Mouse (Mus musculus): ENCODE results near the gene Iqgap1.

Gene Iqgap1

DNA sequence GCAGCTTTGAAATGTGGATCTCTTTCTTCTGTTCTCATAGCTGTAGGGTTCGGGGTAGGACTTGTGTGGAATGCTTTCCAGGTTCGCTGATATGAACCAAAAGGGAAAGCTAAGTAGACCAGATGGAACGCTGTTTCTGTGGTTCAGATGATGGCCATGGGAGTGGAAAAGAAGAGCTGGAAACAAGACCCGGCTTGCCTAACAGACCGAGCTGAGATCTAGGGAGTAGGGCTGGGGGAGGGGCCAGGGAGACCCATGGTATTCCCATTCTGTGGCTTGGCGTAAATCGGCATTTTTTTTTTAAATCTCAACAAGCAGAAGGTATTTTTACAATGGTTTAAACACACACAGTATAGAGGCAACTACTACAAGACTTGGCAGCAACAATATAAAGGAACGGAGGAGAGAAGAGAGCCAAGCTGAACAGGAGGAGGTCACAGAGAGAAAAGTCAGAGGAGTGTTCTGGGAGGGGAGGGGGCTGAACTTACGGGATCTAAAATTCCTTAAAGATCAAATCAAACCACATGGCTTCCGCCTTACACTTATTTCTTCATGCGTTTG is at the start of gene Iqgap1:
TSS of gene Iqgap1 (minus strand) at position 132 of the 561 bp plus-strand sequence.
- no peak for DNase-seq (ENCODE audit: low read depth)

DNA sequence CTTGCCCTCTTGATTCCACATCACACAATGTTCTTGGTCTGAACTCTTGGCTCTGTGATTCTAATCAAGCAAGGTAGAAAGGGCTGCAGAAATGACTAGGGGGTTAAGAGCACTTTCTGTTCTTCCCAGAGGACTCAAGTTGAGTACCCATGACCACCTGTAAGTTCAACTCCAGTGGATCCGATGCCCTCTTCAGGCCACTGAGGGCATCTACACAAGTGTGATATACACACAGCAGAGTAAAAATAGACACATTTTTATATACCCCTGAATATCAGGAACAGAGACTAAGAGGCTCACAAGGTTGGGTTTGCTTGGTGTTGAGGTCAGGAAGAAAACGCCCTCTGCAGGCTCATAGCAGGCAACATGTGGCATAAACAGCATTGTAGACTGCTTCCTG is 47.9 kb upstream of the Iqgap1 start:
- DNase-seq (ENCODE audit: low read depth) = no peak

GRCm38 (mm10) chr7:80873038-80873437 is 47.3 kb upstream of the Iqgap1 start:
- no peak for DNase-seq (ENCODE audit: low read depth)

- no peak for DNase-seq (ENCODE audit: low read depth)
These were observed 42.9 kb upstream of the Iqgap1 start for GRCm38 (mm10) chr7:80868686-80869085.

- DNase-seq (ENCODE audit: low read depth) = no peak
These were observed 40.9 kb upstream of the Iqgap1 start for GRCm38 (mm10) chr7:80866514-80867147.

DNA sequence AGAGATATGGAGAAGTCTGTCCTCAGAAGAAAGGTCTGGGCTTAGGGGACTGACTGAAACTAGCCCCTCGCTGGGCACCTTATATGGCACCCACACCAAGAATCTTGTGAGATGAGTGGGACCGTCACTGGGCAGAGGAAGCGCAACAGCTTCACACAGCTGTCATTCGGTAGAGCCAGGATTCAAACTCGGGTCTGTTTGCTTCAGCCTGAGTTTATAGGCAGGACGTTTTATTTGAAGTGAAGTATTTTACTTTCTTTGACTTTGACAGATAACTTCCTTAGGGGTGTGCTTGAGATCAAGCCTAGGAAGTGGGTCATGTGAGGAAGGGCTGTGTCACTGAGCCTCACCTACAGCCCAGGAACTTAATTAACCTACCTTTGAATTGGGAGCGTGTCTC is 39.7 kb upstream of the Iqgap1 start:
- peak; percentile 70 for DNase-seq (ENCODE audit: low read depth)

DNA sequence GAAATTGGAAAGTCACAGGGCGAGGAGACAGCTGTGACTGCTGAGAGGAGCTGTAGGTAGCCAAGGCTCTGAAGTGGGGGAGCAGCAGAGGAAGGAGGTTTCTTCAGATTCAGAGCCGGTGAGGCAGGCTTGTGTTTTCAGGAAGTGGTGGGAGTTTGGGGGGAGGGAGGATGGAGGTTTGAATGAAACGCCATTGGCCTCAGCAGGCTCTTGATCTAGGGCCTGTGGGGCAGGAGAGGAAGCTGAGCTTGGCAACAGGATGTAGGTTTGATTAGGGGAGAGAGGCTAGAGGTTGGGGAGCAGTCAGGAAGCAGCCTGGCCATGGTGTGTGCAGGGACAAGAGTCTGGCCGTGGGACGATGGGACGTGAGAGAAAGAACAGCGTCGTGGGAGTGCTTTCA is 39.1 kb upstream of the Iqgap1 start:
- DNase-seq (ENCODE audit: low read depth) = peak; percentile 91

- DNase-seq (ENCODE audit: low read depth) = peak; percentile 59
These were observed 38.4 kb upstream of the Iqgap1 start for GRCm38 (mm10) chr7:80864151-80864550.

DNA sequence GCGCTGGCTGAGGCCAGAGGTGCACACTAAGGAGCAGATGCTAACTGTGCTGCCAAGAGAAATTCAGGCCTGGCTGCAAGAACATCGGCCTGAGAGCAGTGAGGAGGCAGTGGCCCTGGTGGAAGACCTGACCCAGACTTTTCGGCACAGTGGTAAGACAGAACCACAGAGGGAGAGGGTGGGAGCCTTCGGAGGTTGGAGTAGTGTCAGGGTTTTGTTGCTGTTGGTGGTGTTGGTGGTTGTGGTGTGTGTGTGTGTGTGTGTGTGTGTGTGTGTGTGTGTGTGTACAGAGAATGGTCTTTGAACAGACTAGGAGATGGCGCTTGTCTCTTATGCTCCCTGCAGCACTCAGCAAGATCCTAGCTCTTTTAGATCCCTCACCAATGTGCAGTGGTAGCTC is 37.7 kb upstream of the Iqgap1 start:
- DNase-seq (ENCODE audit: low read depth) = peak; percentile 45

GRCm38 (mm10) chr7:80862475-80862874 is 36.7 kb upstream of the Iqgap1 start:
- peak; percentile 56 for DNase-seq (ENCODE audit: low read depth)

DNA sequence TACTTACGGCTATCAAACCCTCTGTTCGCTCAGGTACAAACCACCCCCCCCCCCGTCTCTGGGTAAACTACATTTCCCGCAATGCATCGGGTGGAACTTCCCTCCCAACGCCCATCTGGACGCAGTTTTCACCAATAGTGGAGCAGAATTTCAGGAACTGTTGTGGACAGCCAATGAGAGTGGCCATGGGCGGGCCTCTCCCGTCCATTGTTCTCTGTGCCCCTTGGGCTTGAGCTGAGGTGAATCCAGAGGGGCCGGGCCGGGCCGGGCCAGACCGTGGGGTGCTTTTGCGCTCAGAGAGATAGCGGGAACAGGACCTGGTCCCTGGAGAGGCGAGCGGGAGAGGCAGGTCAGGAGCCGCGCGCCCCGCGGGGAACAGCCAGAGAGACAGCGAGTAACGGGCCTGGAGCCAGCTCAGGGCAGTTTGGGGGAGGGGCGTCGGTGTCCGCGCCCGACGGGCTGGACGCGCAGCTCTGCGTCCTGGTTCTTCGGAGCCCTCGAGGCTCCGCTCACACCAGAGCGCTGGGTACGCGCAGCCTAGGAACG is 35.0 kb upstream of the Iqgap1 start, which contains the start of gene Zscan2:
TSS of gene Zscan2 (plus strand) at position 192 of the 546 bp plus-strand sequence.
- peak; percentile 94 for DNase-seq (ENCODE audit: low read depth)

GRCm38 (mm10) chr7:80860227-80860626 is 34.5 kb upstream of the Iqgap1 start:
- peak; percentile 90 for DNase-seq (ENCODE audit: low read depth)

DNA sequence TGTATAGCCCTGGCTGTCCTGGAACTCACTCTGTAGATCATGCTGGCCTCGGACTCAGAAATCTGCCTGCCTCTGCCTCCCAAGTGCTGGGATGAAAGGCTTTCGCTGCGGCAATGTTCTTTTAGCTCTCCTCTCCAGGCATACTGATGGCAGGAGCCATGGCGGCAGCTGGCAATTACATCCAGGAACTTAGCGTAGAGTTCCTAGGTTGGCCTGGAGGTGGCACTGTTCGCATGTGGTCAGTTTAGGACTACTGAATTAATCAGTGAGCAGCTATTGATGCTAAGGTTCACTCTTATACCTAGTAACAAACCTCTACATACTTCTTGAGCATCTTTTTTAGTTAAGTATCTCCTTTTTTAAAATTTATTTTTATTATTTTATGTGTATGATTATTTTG is 31.4 kb upstream of the Iqgap1 start:
- peak; percentile 87 for DNase-seq (ENCODE audit: low read depth)

GRCm38 (mm10) chr7:80855316-80855715 is 29.5 kb upstream of the Iqgap1 start:
- no peak for DNase-seq (ENCODE audit: low read depth)

- no peak for DNase-seq (ENCODE audit: low read depth)
These were observed 27.4 kb upstream of the Iqgap1 start for GRCm38 (mm10) chr7:80853218-80853617.

DNA sequence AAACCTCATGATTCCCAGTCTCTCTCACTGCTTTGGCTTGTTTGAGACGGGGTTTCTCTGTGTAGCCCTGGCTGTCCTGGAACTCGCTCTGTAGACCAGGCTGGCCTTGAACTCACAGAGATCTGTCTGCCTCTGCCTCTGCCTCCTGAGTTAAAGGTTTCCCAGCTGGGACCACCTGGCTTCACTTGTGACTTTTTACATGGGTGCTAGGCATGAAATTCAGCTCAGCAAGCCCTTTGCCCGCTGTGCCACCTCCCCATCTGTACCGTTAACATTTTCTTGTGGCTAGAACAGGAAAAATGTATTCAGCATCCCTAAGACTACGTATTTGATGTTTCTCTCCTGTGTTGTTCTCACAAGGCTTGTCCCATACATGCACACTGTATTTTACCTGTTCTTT is 24.7 kb upstream of the Iqgap1 start:
- no peak for DNase-seq (ENCODE audit: low read depth)

GRCm38 (mm10) chr7:80849710-80850109 is 23.9 kb upstream of the Iqgap1 start:
- peak; percentile 80 for DNase-seq (ENCODE audit: low read depth)

- no peak for DNase-seq (ENCODE audit: low read depth)
These were observed 23.5 kb upstream of the Iqgap1 start for GRCm38 (mm10) chr7:80849267-80849666.

- no peak for DNase-seq (ENCODE audit: low read depth)
These were observed 20.9 kb upstream of the Iqgap1 start for GRCm38 (mm10) chr7:80846709-80847108.

GRCm38 (mm10) chr7:80846280-80846678 is 20.5 kb upstream of the Iqgap1 start:
- DNase-seq (ENCODE audit: low read depth) = no peak

GRCm38 (mm10) chr7:80845621-80846279 is 20.0 kb upstream of the Iqgap1 start:
- no peak for DNase-seq (ENCODE audit: low read depth)

- DNase-seq (ENCODE audit: low read depth) = no peak
These were observed 18.9 kb upstream of the Iqgap1 start for GRCm38 (mm10) chr7:80844691-80845090.

All from naive thymus-derived CD4-positive, alpha-beta T cell, adult 2 months (primary cell).